Mouse (Mus musculus) ES-Bruce4 (cell line): ENCODE measurements around the gene Rnd2. TPM values are rescaled to one million over a fixed set of nuclear protein-coding genes. Genes with fewer than 3 reads are reported as not detected.
"Not testable (repeated sequence)": the region's sequence is repeated elsewhere in the genome, so short reads cannot be mapped to it uniquely, and the experiment has no call there.

ENCODE experiments used
- H3K27ac ChIP-seq: 2 replicates; pipeline ENCODE4 v1.5.1; 2012; ENCODE audit warnings: low read length, inconsistent platforms; ENCODE audit not compliant: insufficient read depth
- H3K27me3 ChIP-seq: 2 replicates; pipeline ENCODE4 v1.6.1; 2012; ENCODE audit warnings: mild to moderate bottlenecking, low read length, inconsistent platforms; ENCODE audit not compliant: control insufficient read depth, poor library complexity, insufficient read depth, severe bottlenecking
- H3K36me3 ChIP-seq: 2 replicates; pipeline ENCODE4 v1.6.1; 2012; ENCODE audit warnings: inconsistent platforms, mild to moderate bottlenecking, low read length, moderate library complexity; ENCODE audit not compliant: control insufficient read depth, poor library complexity, insufficient read depth, severe bottlenecking
- H3K4me1 ChIP-seq: one replicate; pipeline ENCODE4 v1.8.1; 2011; ENCODE audit warnings: low read length; ENCODE audit not compliant: control insufficient read depth, insufficient read depth
- H3K4me3 ChIP-seq: 2 replicates; pipeline ENCODE4 v1.5.1; 2011; ENCODE audit warnings: low read depth, mild to moderate bottlenecking, low read length
- H3K9ac ChIP-seq: 2 replicates; pipeline ENCODE4 v1.6.1; 2012; ENCODE audit warnings: low read depth, mild to moderate bottlenecking, inconsistent platforms; ENCODE audit not compliant: poor library complexity, severe bottlenecking
- H3K9me3 ChIP-seq: replicated peaks from 2 replicates; pipeline ENCODE4 v1.6.1; 2012; ENCODE audit warnings: mild to moderate bottlenecking, low read length, inconsistent platforms; ENCODE audit not compliant: control insufficient read depth, poor library complexity, insufficient read depth, severe bottlenecking
- CTCF ChIP-seq: IDR thresholded peaks from one replicate; pipeline ENCODE4 v1.8.1; 2011; ENCODE audit warnings: low read depth, low read length
- EP300 ChIP-seq: IDR thresholded peaks from 2 replicates; pipeline ENCODE4 v1.6.1; 2011; ENCODE audit warnings: low read depth, low read length; ENCODE audit not compliant: insufficient read depth
- POLR2A ChIP-seq: IDR thresholded peaks from one replicate; pipeline ENCODE4 v1.8.1; 2011; ENCODE audit warnings: low read length; ENCODE audit not compliant: insufficient read depth
- polyA plus RNA-seq: library from polyadenylated mRNA; stranded (reverse); fragments of >200 nt; gene quantifications from 2 replicates; pipeline ENCODE4 v1.2.4, GENCODE M21; 2011; ENCODE audit warnings: low read depth; ENCODE audit not compliant: missing spikeins, insufficient read depth, insufficient read length

Gene Rnd2
- polyA plus RNA-seq, 1 experiment, result 11.2 TPM

GRCm38 (mm10) chr11:101431327-101431726, 33.5 kb upstream of the Rnd2 start:
- Histone ChIP-seq H3K4me1 (no peaks in the 10 kb centered on the region), H3K36me3 (0 out of 2 replicates have a peak, but pooled peaks cover 2% of the 10 kb centered on the region), H3K4me3 (no peak overlapping the region), H3K27ac (no peak overlapping the region), H3K9me3 (no peaks in the 10 kb centered on the region), H3K9ac (no peak overlapping the region), H3K27me3 (no peaks in the 10 kb centered on the region)
- no peak for TF ChIP-seq POLR2A
- TF ChIP-seq CTCF, result no peak
- TF ChIP-seq EP300, result no peak

- Histone ChIP-seq H3K9ac (no peak overlapping the region), H3K27me3 (no peaks in the 10 kb centered on the region), H3K9me3 (no peaks in the 10 kb centered on the region), H3K4me1 (peaks cover 3% of the 10 kb centered on the region), H3K4me3 (no peak overlapping the region), H3K36me3 (0 out of 2 replicates have a peak, but pooled peaks cover 2% of the 10 kb centered on the region), H3K27ac (no peak overlapping the region)
- no peak for TF ChIP-seq POLR2A
- TF ChIP-seq CTCF, result no peak
- TF ChIP-seq EP300, result no peak
These were observed 31.4 kb upstream of the Rnd2 start for GRCm38 (mm10) chr11:101433396-101433795.

GRCm38 (mm10) chr11:101435831-101436230, 29.0 kb upstream of the Rnd2 start:
- TF ChIP-seq CTCF (no peak), POLR2A (no peak), EP300 (no peak)
- H3K4me1 ChIP-seq, result peaks cover 3% of the 10 kb centered on the region
- no peak overlapping the region for H3K27ac ChIP-seq
- H3K36me3 ChIP-seq, result 0 out of 2 replicates have a peak, but pooled peaks cover 2% of the 10 kb centered on the region
- no peaks in the 10 kb centered on the region for H3K9me3 ChIP-seq
- H3K27me3 ChIP-seq, result no peaks in the 10 kb centered on the region
- no peak overlapping the region for H3K4me3 ChIP-seq
- no peak overlapping the region for H3K9ac ChIP-seq

- no peak overlapping the region for H3K4me3 ChIP-seq
- H3K27ac ChIP-seq, result no peak overlapping the region
- H3K36me3 ChIP-seq, result 0 out of 2 replicates have a peak, but pooled peaks cover 2% of the 10 kb centered on the region
- TF ChIP-seq EP300 (no peak), POLR2A (no peak)
- H3K9ac ChIP-seq, result no peak overlapping the region
- no peaks in the 10 kb centered on the region for H3K9me3 ChIP-seq
- no peaks in the 10 kb centered on the region for H3K27me3 ChIP-seq
- peaks cover 3% of the 10 kb centered on the region for H3K4me1 ChIP-seq
These were observed 27.9 kb upstream of the Rnd2 start for GRCm38 (mm10) chr11:101436916-101437315.

GRCm38 (mm10) chr11:101438006-101438405, 26.8 kb upstream of the Rnd2 start:
- not testable (repeated sequence) for H3K27ac ChIP-seq, H3K27me3 ChIP-seq, H3K9me3 ChIP-seq, H3K9ac ChIP-seq, H3K4me1 ChIP-seq, H3K4me3 ChIP-seq, H3K36me3 ChIP-seq

- not testable (repeated sequence) for H3K27ac ChIP-seq, H3K27me3 ChIP-seq, H3K9ac ChIP-seq
These were observed 23.2 kb upstream of the Rnd2 start for GRCm38 (mm10) chr11:101441450-101442126.

More at GRCm38 (mm10) chr11:101441450-101442126, 23.2 kb upstream of the Rnd2 start:
- not testable (repeated sequence) for H3K9me3 ChIP-seq, H3K4me1 ChIP-seq
- peak overlapping the region; percentile 40 for H3K4me3 ChIP-seq
- H3K36me3 ChIP-seq, result peaks cover 29% of the 10 kb centered on the region
